Mouse (Mus musculus) adrenal gland, postnatal 4 days (tissue): Measurements from ENCODE around the gene Gm3776. TPM values are rescaled to one million over a fixed set of nuclear protein-coding genes. Genes with fewer than 3 reads are reported as not detected.
"Not testable (repeated sequence)": the region's sequence is repeated elsewhere in the genome, so short reads cannot be mapped to it uniquely, and the experiment has no call there.

Source experiments
- DNase-seq, 2 experiments: peaks; one replicate each; pipeline ENCODE4 v3.0.0; 2021 to 2022; ENCODE audit warnings: low spot score in 2 of 2, mixed read lengths in 2 of 2
- long read RNA-seq, 2 experiments: library from polyadenylated mRNA; stranded (forward); transcript quantifications; one replicate each; pipeline ENCODE4 v2.0.0; 2021
- total RNA-seq, 2 experiments: library from RNA; stranded (reverse); gene quantifications; 2 replicates each; pipeline ENCODE4 v1.2.3; 2021

Gene Gm3776
- total RNA-seq = not detected
- long read RNA-seq, experiment 1 = 0 reads
- long read RNA-seq, experiment 2 = 0 reads

- DNase-seq = not testable (repeated sequence)
Measured at GRCm38 (mm10) chr9:78256914-78257313, at the start of gene Gm3776. Gene Gm3776 (plus strand): TSS chr9:78257129.

- no peak for DNase-seq
Measured at GRCm38 (mm10) chr9:78208956-78209355, 48.0 kb upstream of the Gm3776 start.

GRCm38 (mm10) chr9:78210079-78210478, 46.9 kb upstream of the Gm3776 start:
- no peak for DNase-seq

- no peak for DNase-seq
Measured at GRCm38 (mm10) chr9:78210821-78211220, 46.1 kb upstream of the Gm3776 start.

- no peak for DNase-seq
Measured at GRCm38 (mm10) chr9:78211521-78211920, 45.4 kb upstream of the Gm3776 start.

GRCm38 (mm10) chr9:78212341-78213049, 44.4 kb upstream of the Gm3776 start:
- DNase-seq = no peak

- DNase-seq = no peak
Measured at GRCm38 (mm10) chr9:78217074-78217473, 39.9 kb upstream of the Gm3776 start.

- DNase-seq = no peak
Measured at GRCm38 (mm10) chr9:78222616-78223015, 34.3 kb upstream of the Gm3776 start.

GRCm38 (mm10) chr9:78223221-78223902, 33.6 kb upstream of the Gm3776 start:
- DNase-seq = no peak

- no peak for DNase-seq
Measured at GRCm38 (mm10) chr9:78224418-78224817, 32.5 kb upstream of the Gm3776 start.

GRCm38 (mm10) chr9:78225304-78225703, 31.6 kb upstream of the Gm3776 start:
- no peak for DNase-seq

GRCm38 (mm10) chr9:78228122-78228521, 28.8 kb upstream of the Gm3776 start:
- DNase-seq = no peak

- not testable (repeated sequence) for DNase-seq
Measured at GRCm38 (mm10) chr9:78229658-78230057, 27.3 kb upstream of the Gm3776 start.

- not testable (repeated sequence) for DNase-seq
Measured at GRCm38 (mm10) chr9:78230461-78230860, 26.5 kb upstream of the Gm3776 start, which contains the start of gene Gsta1. Gene Gsta1 (plus strand): TSS chr9:78230656.

- DNase-seq = not testable (repeated sequence)
Measured at GRCm38 (mm10) chr9:78233121-78233695, 23.7 kb upstream of the Gm3776 start.

GRCm38 (mm10) chr9:78255683-78256470, 1.1 kb upstream of the Gm3776 start:
- not testable (repeated sequence) for DNase-seq

GRCm38 (mm10) chr9:78259688-78260087, 2.8 kb downstream of the Gm3776 start:
- not testable (repeated sequence) for DNase-seq

GRCm38 (mm10) chr9:78270945-78271344, 14.0 kb downstream of the Gm3776 start:
- DNase-seq = not testable (repeated sequence)

GRCm38 (mm10) chr9:78282002-78282711, 25.2 kb downstream of the Gm3776 start:
- DNase-seq = not testable (repeated sequence)

- DNase-seq = not testable (repeated sequence)
Measured at GRCm38 (mm10) chr9:78289063-78289462, 32.1 kb downstream of the Gm3776 start.
